Mouse (Mus musculus): Measurements from ENCODE around the gene Chpf2. TPM values are rescaled to one million over a fixed set of nuclear protein-coding genes. Genes with fewer than 3 reads are reported as not detected.
A peak's percentile ranks its signal among the peaks of the same experiment; 100 is the strongest.

Chpf2 gene
- polyA plus RNA-seq, 1 experiment from 2014 or later: 12.2 TPM

DNA sequence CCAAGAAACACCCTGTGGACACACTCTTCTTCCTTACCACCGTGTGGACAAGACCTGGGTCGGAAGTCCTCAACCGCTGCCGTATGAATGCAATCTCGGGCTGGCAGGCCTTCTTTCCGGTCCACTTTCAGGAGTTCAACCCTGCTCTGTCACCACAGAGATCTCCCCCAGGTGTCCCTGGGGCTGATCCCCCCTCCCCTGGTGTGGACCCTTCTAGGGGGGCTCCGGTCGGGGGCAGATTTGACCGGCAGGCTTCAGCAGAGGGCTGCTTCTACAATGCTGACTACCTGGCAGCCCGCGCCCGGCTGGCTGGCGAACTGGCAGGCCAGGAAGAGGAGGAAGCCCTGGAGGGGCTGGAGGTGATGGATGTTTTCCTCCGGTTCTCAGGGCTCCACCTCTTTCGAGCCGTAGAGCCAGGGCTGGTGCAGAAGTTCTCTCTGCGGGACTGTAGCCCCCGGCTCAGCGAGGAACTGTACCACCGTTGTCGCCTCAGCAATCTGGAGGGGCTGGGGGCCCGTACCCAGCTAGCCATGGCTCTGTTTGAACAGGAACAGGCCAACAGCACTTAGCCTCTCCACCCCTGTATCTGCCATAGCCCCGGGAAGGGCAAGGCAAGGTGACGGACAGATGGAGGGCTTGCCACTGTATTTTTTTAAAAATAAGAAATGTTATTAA is 5.4 kb downstream of the Chpf2 start:
- 55% methylated on average over 24 of the region's 24 CpGs for WGBS
- Histone ChIP-seq H3K4me1 (ENCODE audit: insufficient read depth) (peaks cover 8% of the 10 kb centered on the region), H3K36me3 (ENCODE audit: insufficient read depth) (peaks cover 56% of the 10 kb centered on the region), H3K9me3 (ENCODE audit: low read depth, low read length) (no peaks in the 10 kb centered on the region), H3K9ac (no peak overlapping the region), H3K27me3 (ENCODE audit: insufficient read depth, low read length) (no peaks in the 10 kb centered on the region), H3K27ac (ENCODE audit: low read depth) (no peak overlapping the region), H3K4me3 (ENCODE audit: low read depth, low read length) (no peak overlapping the region), H3K4me2 (peak overlapping the region; percentile 31)
- no peak for TF ChIP-seq CTCF (IDR thresholded peaks at IDR 0.05; ENCODE audit: low read depth)
- ATAC-seq (ENCODE audit: insufficient read depth): no peak
- DNase-seq: peak; percentile 35

- Histone ChIP-seq H3K4me3 (ENCODE audit: low read depth, low read length) (no peak overlapping the region), H3K27me3 (ENCODE audit: insufficient read depth, low read length) (no peaks in the 10 kb centered on the region), H3K9ac (no peak overlapping the region; the same call in 1 of the 2 replicates), H3K4me2 (peak overlapping the region; percentile 31; the same call in 1 of the 2 replicates), H3K27ac (ENCODE audit: low read depth) (no peak overlapping the region), H3K36me3 (ENCODE audit: insufficient read depth) (peaks cover 56% of the 10 kb centered on the region), H3K4me1 (ENCODE audit: insufficient read depth) (peaks cover 4% of the 10 kb centered on the region), H3K9me3 (ENCODE audit: low read depth, low read length) (no peaks in the 10 kb centered on the region)
- ATAC-seq (ENCODE audit: insufficient read depth) (no peak), DNase-seq (no peak)
- WGBS: 67% methylated on average over 21 of the region's 21 CpGs
- no peak for TF ChIP-seq CTCF (IDR thresholded peaks at IDR 0.05; ENCODE audit: low read depth)
Observed at GRCm38 (mm10) chr5:24592471-24593160, 6.1 kb downstream of the Chpf2 start.

DNA sequence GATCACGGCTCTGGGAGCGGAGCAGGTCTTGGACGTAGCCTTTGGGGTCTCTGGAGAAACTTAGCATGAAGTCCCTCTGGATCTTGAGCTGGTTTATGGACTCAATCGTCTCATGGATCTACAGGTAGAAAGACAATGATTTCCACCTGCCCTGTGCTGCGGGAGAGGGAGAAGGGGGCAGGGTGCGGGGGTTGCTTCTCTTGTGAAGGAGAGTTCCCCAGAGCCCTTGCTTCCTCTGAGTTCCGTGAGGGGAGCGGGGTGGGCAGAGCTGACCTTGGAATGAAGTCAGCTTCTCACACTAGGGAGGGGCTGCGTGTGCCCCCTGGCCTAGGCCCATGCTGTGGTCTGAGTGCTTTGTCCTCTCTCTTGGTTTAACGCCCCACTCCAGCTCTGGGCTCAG is 6.7 kb downstream of the Chpf2 start:
- no peak overlapping the region for H3K4me2 ChIP-seq
- no peak for DNase-seq
- no peak overlapping the region for H3K4me3 ChIP-seq (ENCODE audit: low read depth, low read length)
- ATAC-seq (ENCODE audit: insufficient read depth): no peak
- no peak overlapping the region for H3K27ac ChIP-seq (ENCODE audit: low read depth)
- WGBS: 85% methylated on average over 10 of the region's 10 CpGs
- no peak for TF ChIP-seq CTCF (IDR thresholded peaks at IDR 0.05; ENCODE audit: low read depth)
- H3K9me3 ChIP-seq (ENCODE audit: low read depth, low read length): no peaks in the 10 kb centered on the region
- H3K4me1 ChIP-seq (ENCODE audit: insufficient read depth): peaks cover 4% of the 10 kb centered on the region; the same call in 1 of the 2 replicates
- H3K27me3 ChIP-seq (ENCODE audit: insufficient read depth, low read length): no peaks in the 10 kb centered on the region
- no peak overlapping the region; the same call in 1 of the 2 replicates for H3K9ac ChIP-seq
- peaks cover 52% of the 10 kb centered on the region for H3K36me3 ChIP-seq (ENCODE audit: insufficient read depth)

- no peak for TF ChIP-seq CTCF (IDR thresholded peaks at IDR 0.05; ENCODE audit: low read depth)
- Histone ChIP-seq H3K27ac (ENCODE audit: low read depth) (no peak overlapping the region), H3K36me3 (ENCODE audit: insufficient read depth) (peaks cover 45% of the 10 kb centered on the region), H3K4me1 (ENCODE audit: insufficient read depth) (peaks cover 7% of the 10 kb centered on the region; the same call in 1 of the 2 replicates), H3K9ac (no peak overlapping the region), H3K27me3 (ENCODE audit: insufficient read depth, low read length) (no peaks in the 10 kb centered on the region), H3K4me3 (ENCODE audit: low read depth, low read length) (no peak overlapping the region), H3K9me3 (ENCODE audit: low read depth, low read length) (no peaks in the 10 kb centered on the region), H3K4me2 (no peak overlapping the region)
- WGBS: 61% methylated on average over 10 of the region's 10 CpGs
- ATAC-seq (ENCODE audit: insufficient read depth) (no peak), DNase-seq (no peak)
Observed at GRCm38 (mm10) chr5:24593928-24594327, 7.4 kb downstream of the Chpf2 start.

DNA sequence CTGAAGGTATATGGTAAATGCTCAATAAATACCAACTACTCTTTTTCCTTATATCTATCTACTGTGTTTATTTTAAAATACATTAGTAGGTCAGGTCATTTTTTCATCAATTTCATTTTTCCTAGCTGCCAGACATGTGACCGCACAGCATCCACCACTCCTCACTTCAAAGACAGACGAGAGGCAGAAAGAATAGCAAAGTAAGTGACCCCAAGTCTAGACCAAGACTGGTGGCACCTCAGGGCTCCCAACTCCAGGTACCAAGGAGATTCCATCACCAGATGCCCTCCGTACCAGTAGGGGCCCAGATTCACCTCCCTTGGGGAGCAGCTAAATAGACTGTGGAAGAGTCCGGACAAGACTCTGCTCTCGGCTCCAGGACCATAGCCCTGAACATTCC is 7.8 kb downstream of the Chpf2 start:
- no peak for ATAC-seq (ENCODE audit: insufficient read depth)
- no peak overlapping the region for H3K4me2 ChIP-seq
- WGBS: 76% methylated on average over 5 of the region's 5 CpGs
- TF ChIP-seq CTCF (IDR thresholded peaks at IDR 0.05; ENCODE audit: low read depth): no peak
- H3K27ac ChIP-seq (ENCODE audit: low read depth): no peak overlapping the region
- H3K4me1 ChIP-seq (ENCODE audit: insufficient read depth): peaks cover 7% of the 10 kb centered on the region; the same call in 1 of the 2 replicates
- no peak overlapping the region for H3K9ac ChIP-seq
- H3K4me3 ChIP-seq (ENCODE audit: low read depth, low read length): no peak overlapping the region
- no peaks in the 10 kb centered on the region for H3K9me3 ChIP-seq (ENCODE audit: low read depth, low read length)
- H3K27me3 ChIP-seq (ENCODE audit: insufficient read depth, low read length): peaks cover 3% of the 10 kb centered on the region; the same call in 1 of the 2 replicates
- DNase-seq: no peak
- H3K36me3 ChIP-seq (ENCODE audit: insufficient read depth): peaks cover 44% of the 10 kb centered on the region

DNA sequence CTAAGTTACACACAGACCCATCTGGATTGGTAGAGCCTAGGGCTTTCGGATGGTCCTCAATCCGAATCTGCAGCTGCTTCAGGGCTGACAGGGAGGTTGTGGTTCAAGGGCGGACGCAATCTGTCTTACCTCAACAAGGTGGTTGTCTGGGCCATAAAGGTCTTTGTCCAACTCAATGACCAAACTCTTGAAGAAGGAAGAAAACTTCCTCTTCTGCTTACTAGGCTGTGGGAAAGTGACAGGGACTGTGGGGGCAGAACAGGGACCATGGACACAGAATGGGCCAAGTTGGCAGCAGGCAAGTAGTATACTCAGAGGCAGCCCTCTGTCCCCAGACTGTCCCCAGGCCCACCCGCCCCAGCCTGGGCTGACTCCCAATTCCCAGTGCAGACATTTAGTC is 8.7 kb downstream of the Chpf2 start:
- ATAC-seq (ENCODE audit: insufficient read depth) (no peak), DNase-seq (no peak)
- H3K27me3 ChIP-seq (ENCODE audit: insufficient read depth, low read length): peaks cover 6% of the 10 kb centered on the region; the same call in 1 of the 2 replicates
- 93% methylated on average over 5 of the region's 5 CpGs for WGBS
- H3K27ac ChIP-seq (ENCODE audit: low read depth): no peak overlapping the region
- TF ChIP-seq CTCF (IDR thresholded peaks at IDR 0.05; ENCODE audit: low read depth): no peak
- peaks cover 44% of the 10 kb centered on the region for H3K36me3 ChIP-seq (ENCODE audit: insufficient read depth)
- no peak overlapping the region for H3K4me2 ChIP-seq
- no peak overlapping the region for H3K4me3 ChIP-seq (ENCODE audit: low read depth, low read length)
- H3K9ac ChIP-seq: no peak overlapping the region
- H3K4me1 ChIP-seq (ENCODE audit: insufficient read depth): peaks cover 7% of the 10 kb centered on the region; the same call in 1 of the 2 replicates
- no peaks in the 10 kb centered on the region for H3K9me3 ChIP-seq (ENCODE audit: low read depth, low read length)

DNA sequence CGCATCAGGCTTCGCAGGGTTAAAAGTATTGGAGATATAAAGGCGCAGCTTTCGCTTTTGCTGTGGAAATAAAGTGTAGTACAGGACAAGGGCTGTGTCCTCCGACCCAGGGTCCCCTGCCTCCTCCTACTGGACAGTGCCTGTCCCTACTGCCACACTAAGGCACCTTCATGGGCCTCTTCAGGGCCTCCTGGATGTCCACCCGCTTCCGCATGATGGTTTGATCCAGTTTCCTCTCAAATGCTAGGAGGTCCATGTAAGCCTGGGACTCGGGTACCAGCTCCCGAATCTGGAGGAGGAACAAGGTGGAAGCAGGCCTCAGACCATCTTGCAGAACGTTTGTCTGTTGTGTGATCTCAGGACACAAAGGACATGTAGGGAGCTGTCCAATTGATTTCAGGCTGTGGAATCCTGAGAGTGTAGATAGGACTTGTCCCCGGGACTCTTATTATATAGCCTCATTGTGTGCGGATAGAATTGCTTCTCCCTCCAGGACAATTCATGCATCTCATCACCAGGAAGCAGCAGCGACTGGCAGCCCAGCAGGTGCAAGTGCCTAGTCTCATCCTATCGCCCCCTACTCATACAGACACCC is 9.3 kb downstream of the Chpf2 start:
- Histone ChIP-seq H3K4me1 (ENCODE audit: insufficient read depth) (peaks cover 13% of the 10 kb centered on the region), H3K9me3 (ENCODE audit: low read depth, low read length) (no peaks in the 10 kb centered on the region), H3K9ac (no peak overlapping the region), H3K4me3 (ENCODE audit: low read depth, low read length) (no peak overlapping the region), H3K4me2 (no peak overlapping the region), H3K36me3 (ENCODE audit: insufficient read depth) (peaks cover 43% of the 10 kb centered on the region), H3K27me3 (ENCODE audit: insufficient read depth, low read length) (peaks cover 6% of the 10 kb centered on the region; the same call in 1 of the 2 replicates), H3K27ac (ENCODE audit: low read depth) (no peak overlapping the region)
- no peak; the same call in 1 of the 2 replicates for TF ChIP-seq CTCF (IDR thresholded peaks at IDR 0.05; ENCODE audit: low read depth)
- DNase-seq: no peak
- no peak for ATAC-seq (ENCODE audit: insufficient read depth)
- 72% methylated on average over 14 of the region's 14 CpGs for WGBS
